Mouse (Mus musculus) liver, embryonic 15.5 days (tissue): ENCODE measurements at regions not wholly inside any gene's neighbourhood (a gene's known extent, or its start where the extent isn't known, plus 50 kb on each side); places are given as distances from the start of the nearest gene placed in this dataset.

Source experiments
- ATAC-seq: fragments of 200-750 bp; cut with Nextera tagmentation; 2 replicates; pipeline ENCODE4 v1.8.0; 2017; ENCODE audit warnings: moderate number of reproducible peaks, mild to moderate bottlenecking, moderate library complexity; ENCODE audit not compliant: insufficient read depth
- H3K27ac ChIP-seq: fragments of 300-500 bp; sonication (generic); replicated peaks from 2 replicates; pipeline ENCODE4 v1.5.1; 2015; ENCODE audit warnings: mild to moderate bottlenecking, inconsistent platforms
- H3K27me3 ChIP-seq: fragments of 300-500 bp; sonication (generic); 2 replicates; pipeline ENCODE4 v1.6.1; 2015; ENCODE audit warnings: mild to moderate bottlenecking, inconsistent platforms
- H3K36me3 ChIP-seq: fragments of 300-500 bp; sonication (generic); replicated peaks from 2 replicates; pipeline ENCODE4 v1.6.1; 2015; ENCODE audit warnings: moderate library complexity, mild to moderate bottlenecking, inconsistent platforms
- H3K4me1 ChIP-seq: fragments of 300-500 bp; sonication (generic); replicated peaks from 2 replicates; pipeline ENCODE4 v1.6.1; 2015; ENCODE audit warnings: inconsistent platforms
- H3K4me2 ChIP-seq: fragments of 300-500 bp; sonication (generic); 2 replicates; pipeline ENCODE4 v1.6.1; 2015; ENCODE audit warnings: moderate library complexity, mild to moderate bottlenecking, inconsistent platforms
- H3K4me3 ChIP-seq: fragments of 300-500 bp; sonication (generic); replicated peaks from 2 replicates; pipeline ENCODE4 v1.5.1; 2015; ENCODE audit warnings: mild to moderate bottlenecking, inconsistent platforms
- H3K9ac ChIP-seq: fragments of 300-500 bp; sonication (generic); 2 replicates; pipeline ENCODE4 v1.6.1; 2015; ENCODE audit warnings: moderate library complexity, mild to moderate bottlenecking, inconsistent platforms
- H3K9me3 ChIP-seq: fragments of 300-500 bp; sonication (generic); replicated peaks from 2 replicates; pipeline ENCODE4 v1.6.1; 2016; ENCODE audit warnings: inconsistent platforms
- WGBS: fragments of 180-500 bp; shearing (Covaris S2); methylation state at CpG from one replicate; pipeline ENCODE4 v1.1.7; 2015; ENCODE audit warnings: mixed read lengths; ENCODE audit not compliant: insufficient replicate concordance; 5-methylcytosine and 5-hydroxymethylcytosine counted together

- no peak overlapping the region for H3K27ac ChIP-seq
- no peak overlapping the region for H3K4me3 ChIP-seq
- no peaks in the 10 kb centered on the region for H3K9me3 ChIP-seq
- no peak overlapping the region for H3K9ac ChIP-seq
- no peaks in the 10 kb centered on the region for H3K27me3 ChIP-seq
- 54% methylated on average over 1 of the region's 1 CpGs for WGBS
- ATAC-seq: no peak
- no peaks in the 10 kb centered on the region for H3K4me1 ChIP-seq
- no peaks in the 10 kb centered on the region for H3K36me3 ChIP-seq
- H3K4me2 ChIP-seq: no peak overlapping the region
These were observed 226.5 kb downstream of the Mpdz start for GRCm38 (mm10) chr4:81216123-81216522.

DNA sequence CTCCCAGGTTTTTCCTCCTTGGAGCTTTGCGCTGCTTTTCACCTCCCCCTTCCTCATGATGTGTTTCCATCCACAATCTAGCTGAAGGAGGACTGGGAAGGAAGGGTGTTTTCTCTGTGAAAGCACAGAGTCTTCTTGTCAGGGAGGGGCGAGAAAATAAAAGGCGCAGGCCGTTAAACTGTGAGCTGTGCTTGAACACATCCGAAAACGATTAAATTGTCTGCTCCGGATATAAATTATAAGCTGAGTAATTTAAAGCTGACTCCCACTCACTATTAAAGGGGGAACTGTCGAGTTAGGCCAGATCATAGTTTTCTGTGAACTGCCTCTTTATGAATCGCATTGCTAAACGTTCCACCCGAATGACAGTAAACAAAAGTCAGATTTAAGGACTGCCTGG is 224.6 kb downstream of the Mpdz start:
- no peak overlapping the region for H3K9ac ChIP-seq
- ATAC-seq: no peak
- no peaks in the 10 kb centered on the region for H3K27me3 ChIP-seq
- no peak overlapping the region for H3K4me2 ChIP-seq
- H3K4me1 ChIP-seq: no peaks in the 10 kb centered on the region
- H3K36me3 ChIP-seq: no peaks in the 10 kb centered on the region
- H3K27ac ChIP-seq: no peak overlapping the region
- H3K9me3 ChIP-seq: no peaks in the 10 kb centered on the region
- WGBS: 66% methylated on average over 11 of the region's 11 CpGs
- no peak overlapping the region for H3K4me3 ChIP-seq

GRCm38 (mm10) chr4:81222034-81222433 is 220.6 kb downstream of the Mpdz start:
- no peak overlapping the region for H3K4me3 ChIP-seq
- no peaks in the 10 kb centered on the region for H3K36me3 ChIP-seq
- no peaks in the 10 kb centered on the region for H3K27me3 ChIP-seq
- H3K9ac ChIP-seq: no peak overlapping the region
- WGBS: 60% methylated on average over 6 of the region's 6 CpGs
- no peak overlapping the region for H3K4me2 ChIP-seq
- ATAC-seq: no peak
- no peak overlapping the region for H3K27ac ChIP-seq
- H3K4me1 ChIP-seq: no peaks in the 10 kb centered on the region
- no peaks in the 10 kb centered on the region for H3K9me3 ChIP-seq

DNA sequence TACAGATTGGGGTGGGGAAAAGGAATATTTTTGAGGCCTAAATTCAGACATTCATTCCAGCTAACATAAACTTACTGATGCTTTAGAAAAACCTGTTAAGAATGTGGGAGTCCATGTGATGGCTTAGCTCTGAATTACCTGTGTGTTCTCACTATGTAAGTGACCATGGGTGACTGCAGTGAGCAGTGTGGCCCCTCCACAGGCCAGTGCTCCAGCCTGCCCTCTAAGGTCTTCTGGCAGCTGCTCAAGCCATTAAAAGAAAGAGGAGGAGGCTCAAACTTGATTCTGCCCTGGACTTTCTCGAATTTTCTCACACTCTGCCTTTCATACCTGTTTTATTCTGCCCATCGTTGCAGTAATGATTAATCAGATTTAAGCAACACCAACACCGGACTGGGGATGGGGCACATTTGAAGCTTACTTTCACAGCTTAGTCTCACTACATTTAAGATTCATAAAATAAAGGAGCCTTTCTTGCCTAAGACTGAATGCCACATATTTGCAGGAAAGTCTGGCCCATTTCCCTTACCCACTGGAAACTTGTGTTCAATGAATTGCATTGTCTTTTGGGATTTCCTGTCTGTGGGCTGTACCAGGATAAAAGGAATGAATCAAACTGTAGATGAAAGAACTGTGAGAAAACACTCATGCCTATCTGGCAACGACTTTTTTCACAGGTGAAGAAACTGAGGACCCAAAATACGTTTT is 220.0 kb downstream of the Mpdz start:
- H3K27me3 ChIP-seq: no peaks in the 10 kb centered on the region
- H3K9me3 ChIP-seq: no peaks in the 10 kb centered on the region
- WGBS: 48% methylated on average over 5 of the region's 5 CpGs
- ATAC-seq: no peak
- no peak overlapping the region for H3K9ac ChIP-seq
- H3K4me3 ChIP-seq: no peak overlapping the region
- H3K4me2 ChIP-seq: no peak overlapping the region
- no peak overlapping the region for H3K27ac ChIP-seq
- no peaks in the 10 kb centered on the region for H3K36me3 ChIP-seq
- no peaks in the 10 kb centered on the region for H3K4me1 ChIP-seq
